In the genomic region with DNA sequence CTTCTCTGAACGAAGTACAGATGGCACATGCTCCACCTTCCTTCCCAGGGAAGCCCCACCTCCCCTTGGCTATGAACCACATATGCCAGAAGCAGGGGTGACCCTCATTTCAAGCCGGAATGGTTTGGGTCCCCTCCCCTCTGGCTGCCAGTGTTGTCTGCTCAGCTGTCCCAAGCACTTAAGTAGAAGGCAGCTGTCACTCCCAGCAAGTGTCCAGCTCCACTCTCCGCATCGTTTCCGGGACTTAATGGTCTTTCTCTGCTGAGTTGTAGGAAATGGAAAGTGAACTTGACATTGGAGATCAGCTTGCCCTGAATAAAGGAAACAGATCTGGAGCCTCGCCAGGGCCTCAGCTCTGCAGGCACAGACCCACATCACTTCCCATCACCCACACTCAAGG, we compare ENCODE assay signal across 10 mouse cellular contexts. TPM values are rescaled to one million over a fixed set of nuclear protein-coding genes. Genes with fewer than 3 reads are reported as not detected.
DNase-seq lines count a peak whose midpoint lies in the region; ATAC-seq and TF ChIP-seq lines count a peak whose summit lies in the region.
"Had no signal": no experiment of that assay in that cellular context is flagged by ENCODE, and none has a peak within 500 bp of the region (broad histone marks: within the 10 kb centered on the region; RNA-seq: fewer than 3 reads in every experiment).

No protein-coding gene starts in this region.

- peak; percentile 64 for ATAC-seq in hindbrain, embryonic 15.5 days (ENCODE audit: low FRiP score, low read depth)
- ATAC-seq in heart, embryonic 12.5 days (ENCODE audit: insufficient number of reproducible peaks, low FRiP score) = peak; percentile 34; the same call in 1 of the 2 replicates
- peak; percentile 82 for ATAC-seq in limb, embryonic 14.5 days (ENCODE audit: low FRiP score, low read depth)
- ATAC-seq: intestine, embryonic 16.5 days had no signal

- no peak overlapping the region for H3K9ac ChIP-seq in hindbrain, embryonic 15.5 days
- no peak overlapping the region for H3K9ac ChIP-seq in heart, embryonic 12.5 days
- no peak overlapping the region for H3K9ac ChIP-seq in limb, embryonic 14.5 days (ENCODE audit: low read depth, low read length, severe bottlenecking)
- H3K9ac ChIP-seq: limb, embryonic 15.5 days had no signal

- no peak for TF ChIP-seq CTCF in brain, embryonic 14.5 days (IDR thresholded peaks at IDR 0.05; ENCODE audit: borderline replicate concordance, extremely low read depth, insufficient read depth, insufficient read length)

- 50% methylated on average over 6 of the region's 6 CpGs for whole genome bisulfite sequencing in hindbrain, embryonic 15.5 days
- WGBS in hindbrain, embryonic 10.5 days = 80% methylated on average over 6 of the region's 6 CpGs
- WGBS in heart, embryonic 12.5 days = 31% methylated on average over 6 of the region's 6 CpGs
- 25% methylated on average over 6 of the region's 6 CpGs for WGBS in limb, embryonic 14.5 days

- H3K4me3 ChIP-seq in hindbrain, embryonic 15.5 days = no peak overlapping the region
- no peak overlapping the region for H3K4me3 ChIP-seq in hindbrain, embryonic 10.5 days
- no peak overlapping the region for H3K4me3 ChIP-seq in heart, embryonic 12.5 days
- H3K4me3 ChIP-seq in limb, embryonic 14.5 days (replicated peaks; ENCODE audit: low read length) = no peak overlapping the region
- H3K4me3 ChIP-seq: limb, embryonic 15.5 days had no signal

- H3K4me2 ChIP-seq in hindbrain, embryonic 15.5 days = no peak overlapping the region
- H3K4me2 ChIP-seq in heart, embryonic 12.5 days = peak overlapping the region; percentile 37
- H3K4me2 ChIP-seq in limb, embryonic 14.5 days (replicated peaks; ENCODE audit: low read depth, low read length, severe bottlenecking) = no peak overlapping the region; the same call in 1 of the 2 replicates
- H3K4me2 ChIP-seq: limb, embryonic 15.5 days; midbrain, embryonic 11.5 days had no signal

- DNase-seq in hindbrain, embryonic 10.5 days (ENCODE audit: low spot score) = no peak
- DNase-seq in brain, embryonic 14.5 days (ENCODE audit: low read depth) = peak; percentile 62
- DNase-seq in limb, embryonic 14.5 days (ENCODE audit: low spot score) = peak; percentile 43
- no peak for DNase-seq in c-Kit-positive CD71-positive TER-119-positive erythroid progenitor cells, embryonic 14.5 days (ENCODE audit: low spot score)
- no peak for DNase-seq in layer of hippocampus, adult 9-10 months (ENCODE audit: low spot score)

- no peaks in the 10 kb centered on the region for H3K27me3 ChIP-seq in hindbrain, embryonic 15.5 days
- no peaks in the 10 kb centered on the region for H3K27me3 ChIP-seq in hindbrain, embryonic 10.5 days (ENCODE audit: insufficient read depth, poor library complexity, severe bottlenecking)
- H3K27me3 ChIP-seq in heart, embryonic 12.5 days (replicated peaks) = no peaks in the 10 kb centered on the region; the same call in 1 of the 2 replicates
- no peaks in the 10 kb centered on the region for H3K27me3 ChIP-seq in limb, embryonic 14.5 days (ENCODE audit: control insufficient read depth, insufficient read depth, low read length)
- H3K27me3 ChIP-seq: limb, embryonic 15.5 days had no signal

- TF ChIP-seq POLR2A in brain, embryonic 14.5 days (IDR thresholded peaks at IDR 0.05; ENCODE audit: borderline replicate concordance, extremely low read depth, insufficient read depth, insufficient read length, poor library complexity, severe bottlenecking) = no peak
- no peak for TF ChIP-seq POLR2A in limb, embryonic 14.5 days (IDR thresholded peaks at IDR 0.05; ENCODE audit: borderline replicate concordance, extremely low read depth, insufficient read depth, insufficient read length)

- no peaks in the 10 kb centered on the region for H3K9me3 ChIP-seq in hindbrain, embryonic 15.5 days
- H3K9me3 ChIP-seq in hindbrain, embryonic 10.5 days = no peaks in the 10 kb centered on the region
- no peaks in the 10 kb centered on the region for H3K9me3 ChIP-seq in heart, embryonic 12.5 days (replicated peaks)
- H3K9me3 ChIP-seq in limb, embryonic 14.5 days (ENCODE audit: control insufficient read depth, low read length) = no peaks in the 10 kb centered on the region
- H3K9me3 ChIP-seq: limb, embryonic 15.5 days had no signal

- no peak overlapping the region for H3K27ac ChIP-seq in hindbrain, embryonic 15.5 days (replicated peaks)
- no peak overlapping the region for H3K27ac ChIP-seq in hindbrain, embryonic 10.5 days
- H3K27ac ChIP-seq in heart, embryonic 12.5 days (ENCODE audit: poor library complexity, severe bottlenecking) = no peak overlapping the region
- no peak overlapping the region for H3K27ac ChIP-seq in limb, embryonic 14.5 days (replicated peaks; ENCODE audit: low read depth, low read length)
- H3K27ac ChIP-seq: limb, embryonic 15.5 days had no signal

- H3K4me1 ChIP-seq in hindbrain, embryonic 15.5 days (replicated peaks) = peaks cover 19% of the 10 kb centered on the region; the same call in 1 of the 2 replicates
- H3K4me1 ChIP-seq in hindbrain, embryonic 10.5 days (replicated peaks) = peaks cover 29% of the 10 kb centered on the region
- peaks cover 25% of the 10 kb centered on the region for H3K4me1 ChIP-seq in heart, embryonic 12.5 days (replicated peaks)
- peaks cover 14% of the 10 kb centered on the region for H3K4me1 ChIP-seq in limb, embryonic 14.5 days (ENCODE audit: control insufficient read depth, insufficient read depth, low read length)

- no peaks in the 10 kb centered on the region for H3K36me3 ChIP-seq in hindbrain, embryonic 15.5 days
- H3K36me3 ChIP-seq in hindbrain, embryonic 10.5 days = no peaks in the 10 kb centered on the region
- no peaks in the 10 kb centered on the region for H3K36me3 ChIP-seq in heart, embryonic 12.5 days
- no peaks in the 10 kb centered on the region for H3K36me3 ChIP-seq in limb, embryonic 14.5 days (ENCODE audit: control insufficient read depth, insufficient read depth, low read length)
- H3K36me3 ChIP-seq: limb, embryonic 15.5 days had no signal

RNA-seq across cellular contexts. Expression of gene Fcnb, which starts 53.9 kb away (rescaled TPM):
- not detected in 2 replicates for polyA plus RNA-seq in hindbrain, embryonic 15.5 days (2015; fragmentation: Nextera tagmentation; extraction: Ambion mirVana)
- not detected in 2 replicates for polyA plus RNA-seq in hindbrain, embryonic 10.5 days (2016; fragmentation: Nextera tagmentation; extraction: Ambion mirVana)
- 0.14 and 0.24 TPM in 2 replicates for polyA plus RNA-seq in brain, embryonic 14.5 days (2012; rRNA removed)
- 0.33 TPM in 1 of 2 replicates, not detected in the other for polyA plus RNA-seq in heart, embryonic 12.5 days (2016; fragmentation: Nextera tagmentation; extraction: Ambion mirVana)
- 0.40 and 0.69 TPM in 2 replicates for polyA plus RNA-seq in limb, embryonic 14.5 days (2012; rRNA removed)
- 0.28 and 0.88 TPM in 2 replicates for polyA plus RNA-seq in limb, embryonic 14.5 days (2014; fragmentation: Nextera tagmentation; extraction: Ambion mirVana)

RNA-seq across cellular contexts. Expression of gene Olfm1, which starts 54.2 kb away (rescaled TPM):
- 343 and 372 TPM in 2 replicates for polyA plus RNA-seq in hindbrain, embryonic 15.5 days (2015; fragmentation: Nextera tagmentation; extraction: Ambion mirVana)
- 46.9 and 113 TPM in 2 replicates for polyA plus RNA-seq in hindbrain, embryonic 10.5 days (2016; fragmentation: Nextera tagmentation; extraction: Ambion mirVana)
- 223 and 383 TPM in 2 replicates for polyA plus RNA-seq in brain, embryonic 14.5 days (2012; rRNA removed)
- 6.1 and 6.2 TPM in 2 replicates for polyA plus RNA-seq in heart, embryonic 12.5 days (2016; fragmentation: Nextera tagmentation; extraction: Ambion mirVana)
- polyA plus RNA-seq in limb, embryonic 14.5 days (2012; rRNA removed) = 42.1 and 45.2 TPM in 2 replicates
- 24.6 and 32.6 TPM in 2 replicates for polyA plus RNA-seq in limb, embryonic 14.5 days (2014; fragmentation: Nextera tagmentation; extraction: Ambion mirVana)

Comparison
In these comparisons a context has a peak if more than half of its experiments do, and no peak if none do; other contexts are left out.
1. DNase-seq: peak in brain, embryonic 14.5 days (single experiment) and limb, embryonic 14.5 days (single experiment); none in hindbrain, embryonic 10.5 days (single experiment), c-Kit-positive CD71-positive TER-119-positive erythroid progenitor cells, embryonic 14.5 days (single experiment) and layer of hippocampus, adult 9-10 months (single experiment).
2. Peak in every context shown above with its lines, with median percentiles within 50 percentile points of each other: ATAC-seq.